Mouse (Mus musculus) brain, embryonic 14.5 days (tissue): Measurements from ENCODE around the gene Runx2.

Source experiments
- CTCF ChIP-seq: fragments of 200-500 bp; IDR thresholded peaks from 2 replicates; pipeline ENCODE4 v1.5.1; 2012; ENCODE audit warnings: inconsistent platforms, mild to moderate bottlenecking, moderate library complexity, borderline replicate concordance; ENCODE audit not compliant: insufficient read depth, insufficient read length; ENCODE audit errors: extremely low read depth
- POLR2A ChIP-seq: fragments of 200-500 bp; IDR thresholded peaks from 2 replicates; pipeline ENCODE4 v1.6.1; 2012; ENCODE audit warnings: mild to moderate bottlenecking, inconsistent platforms, borderline replicate concordance; ENCODE audit not compliant: poor library complexity, insufficient read depth, insufficient read length, severe bottlenecking; ENCODE audit errors: extremely low read depth

DNA sequence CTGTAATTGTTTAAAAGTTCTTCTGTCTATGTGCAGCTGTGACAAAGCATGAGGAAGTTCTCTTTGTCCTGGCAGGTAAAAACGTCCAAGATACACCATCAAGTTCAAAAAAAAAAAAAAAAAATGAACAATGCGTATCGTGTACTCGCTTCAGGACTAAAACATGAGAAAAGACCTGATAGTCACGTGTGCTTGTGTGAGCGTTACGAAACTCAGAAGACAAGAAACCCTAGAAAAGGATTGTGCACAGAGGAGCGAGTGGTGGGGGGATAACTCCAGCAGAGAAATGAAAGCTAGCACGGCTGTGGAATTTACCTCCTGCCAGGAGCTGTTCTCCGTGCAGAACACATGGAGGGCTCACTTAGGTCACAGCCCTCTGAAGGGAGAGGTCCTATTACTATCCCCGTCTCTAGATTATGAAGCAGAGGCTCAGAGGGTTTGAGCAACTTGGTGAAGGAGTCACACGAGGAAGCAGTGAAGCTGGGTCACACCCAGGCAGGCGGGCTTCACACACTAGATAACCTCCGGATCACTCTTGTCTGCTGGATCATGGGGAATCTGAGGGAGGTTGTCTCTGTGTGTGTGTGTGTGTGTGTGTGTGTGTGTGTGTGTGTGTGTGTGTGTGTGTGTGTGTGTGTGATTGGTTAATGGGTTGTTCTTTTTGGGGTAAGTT lies 269.3 kb downstream of the Runx2 start:
- TF ChIP-seq POLR2A (no peak), CTCF (no peak)
